Mouse (Mus musculus) olfactory bulb, adult 2 months (tissue): Measurements from ENCODE around the gene Slc38a6.

Source experiments
- CTCF ChIP-seq: fragments of 200-500 bp; IDR thresholded peaks from 2 replicates; pipeline ENCODE4 v1.5.1; 2012; ENCODE audit warnings: low read depth, mild to moderate bottlenecking, low read length, moderate library complexity; ENCODE audit not compliant: insufficient read depth
- POLR2A ChIP-seq: fragments of 200-500 bp; IDR thresholded peaks from 2 replicates; pipeline ENCODE4 v1.6.1; 2012; ENCODE audit warnings: mild to moderate bottlenecking, low read depth, low read length, moderate library complexity; ENCODE audit not compliant: insufficient read depth

- no peak for TF ChIP-seq POLR2A
- no peak for TF ChIP-seq CTCF
Observed at GRCm38 (mm10) chr12:73354521-73354920, 67.9 kb downstream of the Slc38a6 start.
